Mouse (Mus musculus) layer of hippocampus, adult 11-12 months (tissue): ENCODE measurements around the gene Serpinh1.
A peak's percentile ranks its signal among the peaks of the same experiment; 100 is the strongest.

Experiments used
- DNase-seq: peaks from one replicate; pipeline ENCODE4 v3.0.0; 2022; ENCODE audit warnings: low spot score

Gene Serpinh1

DNA sequence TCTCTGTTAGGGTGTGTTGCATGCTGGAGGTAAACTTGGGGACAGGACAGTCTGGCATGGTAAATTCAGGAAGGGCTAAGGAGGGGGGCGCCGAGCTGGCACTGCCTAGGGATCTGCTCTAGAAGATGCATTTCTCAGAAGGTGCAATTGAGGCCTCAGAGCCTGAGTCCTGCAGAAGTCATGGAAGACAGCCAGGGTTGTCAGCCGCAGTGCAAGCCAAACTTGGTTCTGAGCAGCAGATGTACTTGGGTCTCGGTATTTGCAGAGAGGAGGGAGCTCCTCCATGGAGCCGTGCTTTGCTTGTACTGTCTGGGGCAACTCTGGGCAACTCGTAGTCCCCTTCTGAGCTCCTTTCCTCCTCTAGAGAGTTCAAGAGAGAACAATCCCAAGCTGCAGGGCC is 26.9 kb downstream of the Serpinh1 start:
- no peak for DNase-seq

DNA sequence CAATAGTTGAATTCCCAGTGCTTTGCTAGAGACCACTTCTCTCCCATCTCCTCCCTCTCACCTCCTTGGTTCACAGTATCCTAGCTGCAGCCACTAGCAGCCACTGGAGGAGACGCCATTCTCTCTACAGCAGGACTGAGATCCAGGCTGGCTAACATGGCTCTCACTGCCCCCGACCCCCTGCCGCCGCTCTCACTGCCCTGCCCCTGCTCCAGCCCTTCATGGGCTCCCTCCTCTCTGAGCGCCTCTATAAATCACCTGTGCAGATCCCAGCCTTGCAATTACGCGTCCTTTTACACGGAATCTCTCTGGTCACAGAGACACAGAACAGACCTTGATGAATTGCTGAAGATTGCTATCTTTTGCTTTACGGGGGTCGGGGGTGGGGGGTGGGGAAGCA is 28.2 kb downstream of the Serpinh1 start:
- DNase-seq = no peak

DNA sequence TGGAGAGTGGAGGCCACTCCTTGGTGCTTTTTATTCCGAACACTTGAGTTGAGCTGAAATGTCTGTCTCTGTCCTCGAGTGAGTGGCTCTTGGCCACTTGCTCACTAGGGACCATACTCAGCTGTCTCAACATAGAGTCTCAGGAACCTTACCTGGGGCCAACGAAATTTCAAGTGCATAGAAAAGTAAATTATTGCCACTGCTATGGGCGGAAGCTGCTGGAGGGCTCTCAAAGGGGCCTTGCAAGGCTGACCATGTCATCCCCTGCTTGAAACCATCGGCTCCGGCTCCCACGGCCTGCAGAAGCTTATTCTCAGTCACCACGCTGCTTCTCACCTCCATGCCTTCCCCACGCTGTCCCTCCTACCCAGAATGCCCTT is 29.7 kb downstream of the Serpinh1 start:
- DNase-seq = no peak

DNA sequence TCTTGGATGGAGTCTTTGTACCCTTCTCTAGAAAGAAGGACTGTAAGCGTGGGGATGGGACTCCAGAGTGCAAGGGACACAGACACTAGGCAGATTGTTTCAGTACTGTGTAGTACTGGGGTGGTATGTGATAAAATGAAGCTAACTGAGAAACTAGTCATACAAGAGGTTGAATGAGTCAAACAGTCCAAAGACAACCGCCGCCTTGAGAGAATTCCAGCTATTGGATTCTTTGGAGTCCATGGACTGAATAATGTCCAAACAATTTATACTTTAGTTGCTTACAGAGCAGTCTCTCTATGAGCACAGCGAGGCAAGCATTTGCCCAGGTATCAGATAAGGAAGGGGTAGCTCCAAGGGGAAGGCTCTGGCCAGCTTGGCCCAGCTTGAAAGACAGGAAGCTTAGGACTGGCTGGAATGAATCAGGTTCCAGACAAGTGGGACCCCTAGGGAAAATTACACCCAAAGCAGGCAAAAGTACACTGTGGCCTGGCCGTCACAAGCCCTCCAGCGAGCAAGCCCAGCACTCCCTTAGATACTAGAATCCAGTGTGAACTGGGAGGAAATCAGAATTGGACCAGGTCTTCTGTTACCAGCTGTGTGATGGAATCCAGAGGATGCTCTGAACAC is 30.2 kb downstream of the Serpinh1 start:
- no peak for DNase-seq

DNA sequence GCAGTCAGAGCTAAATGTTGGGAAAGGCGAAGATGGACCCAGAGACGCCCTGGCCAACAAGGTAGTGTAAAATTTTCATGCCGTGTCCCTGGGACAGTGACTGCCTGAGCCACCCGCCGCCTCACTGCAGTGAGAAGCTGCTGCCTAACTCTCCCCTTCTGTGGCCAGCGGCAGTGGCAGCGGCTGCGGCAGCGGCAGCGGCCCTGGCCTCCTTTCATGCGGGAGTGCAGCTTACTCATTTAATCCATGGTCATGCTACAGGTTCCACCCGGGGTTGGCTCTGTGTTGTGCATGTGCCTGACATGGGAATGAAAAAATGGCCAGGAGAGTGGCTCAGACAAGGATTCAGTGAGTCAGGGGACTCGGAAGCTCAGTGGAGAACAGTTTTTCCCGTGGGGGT is 32.5 kb downstream of the Serpinh1 start:
- no peak for DNase-seq

DNA sequence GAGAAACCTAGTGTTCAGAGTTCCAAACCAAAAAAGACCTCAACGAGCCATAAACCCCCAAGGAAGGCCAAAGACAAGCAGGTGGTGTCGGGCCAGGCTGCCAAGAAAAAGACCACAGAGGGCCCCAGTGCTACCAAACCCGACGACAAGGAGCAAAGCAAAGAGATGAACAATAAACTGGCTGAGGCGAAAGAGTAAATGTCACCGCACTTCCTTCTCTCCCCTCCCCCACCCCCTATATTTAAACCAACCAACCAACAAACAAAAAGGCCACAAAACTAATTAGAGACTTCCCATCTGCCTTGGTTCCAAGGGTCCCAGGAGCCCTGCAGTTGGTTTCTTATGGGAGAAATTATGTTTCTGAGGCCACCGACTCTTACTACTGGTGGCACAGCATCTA is 35.6 kb downstream of the Serpinh1 start:
- DNase-seq = no peak

DNA sequence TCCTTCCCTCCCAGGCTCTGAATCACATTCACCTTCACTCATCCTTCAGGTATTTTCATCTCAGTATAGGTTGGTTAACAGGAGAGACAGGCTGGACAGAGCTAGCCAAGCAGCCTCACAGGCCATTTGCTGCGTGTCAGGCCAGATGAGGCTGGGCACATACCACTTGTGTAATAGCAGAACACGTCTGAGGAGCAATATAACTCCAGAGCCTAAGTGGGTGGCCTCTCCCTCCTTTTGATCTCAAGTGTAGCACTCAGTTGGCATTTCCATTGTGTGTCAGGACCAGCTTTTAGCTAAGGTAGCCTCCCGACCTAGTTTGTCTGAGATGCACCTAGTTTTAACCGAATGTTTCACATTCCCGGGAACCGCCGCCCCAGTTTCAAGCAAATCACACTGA is 36.8 kb downstream of the Serpinh1 start:
- DNase-seq = no peak

DNA sequence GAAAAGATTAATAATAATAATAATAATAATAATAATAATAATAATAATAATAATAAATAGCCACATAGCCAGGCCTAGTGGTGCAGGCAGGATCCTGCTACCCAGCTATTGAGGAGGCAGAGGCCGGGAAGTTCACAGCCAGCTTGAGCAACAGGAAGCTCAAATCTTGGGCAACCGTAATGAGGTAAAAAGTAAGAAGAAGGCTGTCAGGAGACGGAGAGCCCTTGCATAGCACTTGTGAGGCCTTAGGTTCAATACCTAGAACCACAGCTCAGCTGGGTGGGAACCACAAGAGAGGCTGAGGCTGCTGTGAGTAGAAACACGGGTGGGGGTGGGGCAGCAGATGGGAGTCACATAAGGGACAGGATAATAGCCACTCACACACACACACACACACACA is 38.5 kb downstream of the Serpinh1 start:
- no peak for DNase-seq

DNA sequence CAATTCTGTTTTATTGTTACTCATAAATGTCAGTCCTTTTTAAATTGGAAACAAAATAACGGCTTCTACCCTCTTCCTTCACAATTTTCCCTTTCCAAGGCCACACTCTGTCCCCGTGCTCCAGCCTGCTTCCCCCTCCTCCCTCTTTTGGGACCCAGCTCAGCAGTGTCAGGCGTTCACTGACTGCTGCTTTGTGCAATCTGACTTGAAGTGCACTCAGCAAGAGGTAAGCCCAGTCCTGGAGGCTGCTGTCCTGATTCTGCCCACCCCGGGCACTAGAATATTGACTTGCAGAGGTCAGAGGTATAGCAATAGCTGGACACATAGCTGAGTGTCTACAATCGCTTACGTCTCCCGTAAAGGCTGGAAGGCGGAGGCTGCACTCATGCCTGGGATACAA is 39.8 kb downstream of the Serpinh1 start:
- DNase-seq = no peak

DNA sequence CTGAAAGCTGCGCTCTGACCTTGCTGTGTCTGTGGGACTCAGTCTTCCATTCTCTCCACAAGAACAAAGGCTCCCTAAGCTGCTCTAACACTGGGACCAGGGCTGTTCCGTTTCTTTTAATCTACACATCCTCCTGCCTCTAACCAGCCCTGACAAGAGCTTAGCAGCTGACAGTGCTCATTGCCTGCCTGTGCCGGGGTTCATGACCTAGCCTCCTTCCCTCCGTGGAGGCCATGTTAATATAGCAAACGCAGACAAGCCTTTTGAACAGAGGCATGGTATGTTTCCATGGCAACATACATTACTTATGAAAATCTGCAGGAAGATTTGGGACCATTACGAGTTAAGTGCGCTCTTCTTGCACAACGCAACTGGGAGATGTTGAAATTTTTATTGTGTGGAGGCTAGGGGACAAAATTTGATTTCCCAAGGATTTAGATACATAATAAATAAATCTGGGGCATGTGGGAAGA is 40.3 kb downstream of the Serpinh1 start:
- DNase-seq = no peak

DNA sequence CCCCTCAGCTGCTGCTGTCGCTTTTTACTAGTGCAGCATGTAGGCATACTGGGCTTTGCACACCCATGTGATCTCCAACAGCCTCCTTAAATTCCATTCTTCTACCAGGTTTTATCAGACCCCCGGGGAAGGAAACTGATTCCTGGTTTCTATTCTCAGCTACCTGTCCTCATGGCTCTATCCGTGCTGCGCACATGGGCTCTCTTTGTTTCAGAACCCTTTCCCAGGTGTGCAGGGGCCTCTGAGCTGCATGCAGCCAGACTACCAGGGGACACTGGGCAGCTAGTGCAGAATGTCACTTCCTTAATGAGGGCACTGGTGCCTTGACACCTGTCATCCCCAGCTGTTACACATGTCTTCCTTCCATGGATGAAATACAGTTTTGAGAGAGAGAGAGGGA is 41.0 kb downstream of the Serpinh1 start:
- no peak for DNase-seq

DNA sequence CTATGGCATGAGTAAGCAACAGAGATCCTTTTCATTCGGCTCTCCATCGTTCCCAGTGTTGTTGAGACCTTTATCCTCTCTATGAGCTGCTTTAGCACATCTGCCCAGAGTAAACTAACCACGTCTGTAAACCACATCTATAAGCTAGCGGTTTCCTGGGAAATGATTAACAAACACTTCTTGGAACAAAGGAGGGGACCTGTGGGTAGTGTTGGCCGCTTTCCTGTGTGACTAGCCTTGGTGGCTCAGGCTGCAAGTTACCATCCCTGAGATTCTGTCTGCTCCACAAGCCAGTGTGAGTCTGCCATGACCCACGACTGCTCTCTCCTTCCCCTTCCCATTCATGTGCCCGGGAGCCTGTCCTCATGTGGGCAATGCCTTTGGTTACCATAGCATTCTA is 41.6 kb downstream of the Serpinh1 start:
- no peak for DNase-seq

DNA sequence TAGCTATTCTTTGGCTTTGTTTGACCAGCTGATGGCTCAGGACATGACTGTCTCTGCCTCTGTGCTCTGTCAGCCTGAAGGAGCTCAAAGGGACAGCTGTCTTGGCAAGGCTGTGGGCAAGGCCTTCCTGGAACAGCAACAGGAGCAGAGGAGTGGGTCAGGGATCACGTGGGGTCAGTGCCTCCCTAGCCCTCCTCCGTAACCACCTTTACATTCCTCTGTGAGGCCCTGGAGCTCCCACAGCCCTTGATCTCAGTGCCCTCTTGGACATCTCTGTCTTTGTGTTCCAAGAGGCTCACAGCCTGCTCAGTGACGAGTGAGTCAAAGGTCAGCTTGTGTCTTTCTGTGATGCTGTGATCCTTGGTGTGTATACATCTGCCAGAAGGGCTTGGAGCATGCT is 46.4 kb downstream of the Serpinh1 start:
- DNase-seq = no peak

DNA sequence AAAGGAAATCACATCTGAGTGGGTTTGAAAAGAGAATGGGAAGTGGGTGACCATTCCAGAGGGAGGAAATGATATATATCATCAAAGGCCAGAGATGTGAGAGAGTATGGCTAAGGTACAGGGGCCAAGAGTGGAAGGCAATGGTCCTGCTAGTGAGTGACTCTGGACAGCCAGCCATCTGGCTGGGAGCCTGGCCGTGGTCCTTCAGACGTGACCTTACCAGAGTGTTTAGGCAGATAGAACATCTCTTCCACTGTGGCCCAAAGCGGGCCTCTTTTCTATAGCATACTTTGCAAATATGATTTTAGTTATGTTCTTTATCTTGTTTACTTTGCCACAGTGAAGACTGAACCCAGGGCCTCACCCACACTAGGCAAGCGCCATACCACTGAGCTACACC is 47.4 kb downstream of the Serpinh1 start:
- DNase-seq = no peak

DNA sequence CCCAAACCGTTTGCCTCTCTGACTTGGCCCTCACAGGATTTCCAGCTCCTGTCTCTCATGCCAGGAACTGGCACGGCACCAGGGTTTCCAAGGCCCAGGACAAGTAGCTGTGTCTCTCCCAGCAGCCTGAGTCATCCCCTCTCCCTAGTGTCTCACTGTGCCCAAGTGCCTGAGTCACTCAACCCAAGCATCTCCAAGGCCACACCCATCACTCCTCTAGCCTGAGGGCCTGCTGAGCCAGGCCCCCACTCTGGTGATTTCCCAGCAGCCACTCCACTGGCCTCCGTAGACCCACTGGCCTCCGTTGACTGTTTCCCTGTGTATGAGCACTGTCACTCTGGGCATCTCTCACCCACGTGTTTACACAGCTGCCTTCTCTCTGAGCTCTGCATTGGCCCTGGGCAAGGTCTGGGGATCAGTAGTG is 48.1 kb downstream of the Serpinh1 start:
- DNase-seq = peak; percentile 65

DNA sequence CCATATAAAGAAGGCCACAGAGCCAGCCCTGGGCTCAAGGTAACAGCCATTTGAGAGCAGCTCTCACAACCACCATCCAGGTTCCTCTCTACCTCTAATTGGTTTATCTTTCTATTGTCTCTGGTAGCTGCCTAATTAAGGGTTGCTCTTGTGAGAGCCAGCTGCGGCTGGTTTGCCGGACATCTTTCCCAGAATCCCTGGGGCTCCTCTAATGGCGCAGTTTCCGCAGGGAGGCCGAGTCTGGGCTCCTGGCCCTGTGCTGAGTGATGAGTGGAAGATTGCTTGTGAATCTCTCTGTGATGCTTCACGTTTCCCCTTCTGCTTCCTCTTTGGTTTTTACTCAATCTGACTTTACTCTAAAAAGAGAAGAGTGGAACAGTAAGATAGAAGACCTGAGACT is 49.0 kb downstream of the Serpinh1 start:
- no peak for DNase-seq

DNA sequence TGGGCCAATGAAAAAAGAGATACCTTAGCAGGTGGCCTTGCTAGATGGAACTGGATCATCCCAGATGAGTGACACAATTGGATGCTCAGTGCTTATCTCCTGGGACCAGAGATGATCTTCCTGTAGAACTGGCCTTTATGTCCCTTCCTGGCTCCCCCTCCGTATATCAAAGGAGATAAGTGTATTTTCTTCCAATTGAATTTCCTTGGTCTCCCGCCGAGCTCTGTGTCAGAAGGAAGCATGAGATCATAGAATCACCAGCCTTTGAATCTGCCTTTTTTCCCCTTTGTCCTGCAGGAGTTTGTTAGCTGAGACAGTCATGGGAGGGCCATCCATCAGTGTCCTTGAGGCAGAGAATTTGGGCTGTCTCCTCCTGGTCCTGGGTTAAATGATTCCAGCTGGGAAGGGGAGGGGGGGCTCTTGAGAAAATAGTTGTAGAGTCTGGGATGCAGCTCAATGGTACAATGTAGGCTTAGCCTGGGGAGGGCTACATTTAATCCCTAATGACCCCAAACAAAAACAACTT is 52.3 kb downstream of the Serpinh1 start:
- no peak for DNase-seq
